Mouse (Mus musculus): Measurements from ENCODE around the gene Pdik1l. TPM values are rescaled to one million over a fixed set of nuclear protein-coding genes. Genes with fewer than 3 reads are reported as not detected.
A peak's percentile ranks its signal among the peaks of the same experiment; 100 is the strongest.

Gene Pdik1l
- polyA plus RNA-seq, 1 experiment from 2014 or later: 24.4 TPM

GRCm38 (mm10) chr4:134265860-134266585 is 21.7 kb downstream of the Pdik1l start:
- H3K9ac ChIP-seq (replicated peaks; ENCODE audit: low read length): no peak overlapping the region
- no peaks in the 10 kb centered on the region for H3K4me1 ChIP-seq (ENCODE audit: control insufficient read depth, insufficient read depth, low read length)
- H3K4me2 ChIP-seq (ENCODE audit: low read depth, low read length): no peak overlapping the region
- no peak for DNase-seq (ENCODE audit: low spot score)
- ATAC-seq (replicated peaks; ENCODE audit: insufficient number of reproducible peaks, low FRiP score, low TSS enrichment, low read depth): no peak
- no peaks in the 10 kb centered on the region for H3K9me3 ChIP-seq (replicated peaks; ENCODE audit: control insufficient read depth, low read length)
- WGBS: 56% methylated on average over 9 of the region's 9 CpGs
- H3K36me3 ChIP-seq (replicated peaks; ENCODE audit: control insufficient read depth, insufficient read depth, low read depth, low read length): no peaks in the 10 kb centered on the region
- no peaks in the 10 kb centered on the region for H3K27me3 ChIP-seq (ENCODE audit: control insufficient read depth, insufficient read depth, low read length)
- H3K4me3 ChIP-seq (ENCODE audit: low read depth, low read length): no peak overlapping the region
- no peak overlapping the region for H3K27ac ChIP-seq (replicated peaks; ENCODE audit: low read depth, low read length)

- Histone ChIP-seq H3K27me3 (ENCODE audit: control insufficient read depth, insufficient read depth, low read length) (no peaks in the 10 kb centered on the region), H3K4me3 (ENCODE audit: low read depth, low read length) (no peak overlapping the region), H3K27ac (replicated peaks; ENCODE audit: low read depth, low read length) (no peak overlapping the region), H3K36me3 (replicated peaks; ENCODE audit: control insufficient read depth, insufficient read depth, low read depth, low read length) (no peaks in the 10 kb centered on the region), H3K9me3 (replicated peaks; ENCODE audit: control insufficient read depth, low read length) (no peaks in the 10 kb centered on the region), H3K4me2 (ENCODE audit: low read depth, low read length) (no peak overlapping the region), H3K9ac (replicated peaks; ENCODE audit: low read length) (no peak overlapping the region), H3K4me1 (ENCODE audit: control insufficient read depth, insufficient read depth, low read length) (no peaks in the 10 kb centered on the region)
- WGBS: 35% methylated on average over 6 of the region's 6 CpGs
- no peak for ATAC-seq (replicated peaks; ENCODE audit: insufficient number of reproducible peaks, low FRiP score, low TSS enrichment, low read depth)
- DNase-seq (ENCODE audit: low spot score): peak; percentile 69
Measured at GRCm38 (mm10) chr4:134263191-134263590, 24.5 kb downstream of the Pdik1l start.

- Histone ChIP-seq H3K9ac (replicated peaks; ENCODE audit: low read length) (no peak overlapping the region), H3K9me3 (replicated peaks; ENCODE audit: control insufficient read depth, low read length) (no peaks in the 10 kb centered on the region), H3K36me3 (replicated peaks; ENCODE audit: control insufficient read depth, insufficient read depth, low read depth, low read length) (no peaks in the 10 kb centered on the region), H3K4me2 (ENCODE audit: low read depth, low read length) (no peak overlapping the region), H3K4me1 (ENCODE audit: control insufficient read depth, insufficient read depth, low read length) (peaks cover 18% of the 10 kb centered on the region), H3K27ac (replicated peaks; ENCODE audit: low read depth, low read length) (no peak overlapping the region), H3K27me3 (ENCODE audit: control insufficient read depth, insufficient read depth, low read length) (no peaks in the 10 kb centered on the region; the same call in 1 of the 2 replicates), H3K4me3 (ENCODE audit: low read depth, low read length) (no peak overlapping the region)
- WGBS: 59% methylated on average over 11 of the region's 11 CpGs
- ATAC-seq (replicated peaks; ENCODE audit: insufficient number of reproducible peaks, low FRiP score, low TSS enrichment, low read depth): no peak
- DNase-seq (ENCODE audit: low spot score): no peak
Measured at GRCm38 (mm10) chr4:134258354-134258753, 29.3 kb downstream of the Pdik1l start.

- Histone ChIP-seq H3K4me3 (ENCODE audit: low read depth, low read length) (no peak overlapping the region), H3K36me3 (replicated peaks; ENCODE audit: control insufficient read depth, insufficient read depth, low read depth, low read length) (no peaks in the 10 kb centered on the region), H3K4me2 (ENCODE audit: low read depth, low read length) (no peak overlapping the region), H3K27ac (replicated peaks; ENCODE audit: low read depth, low read length) (no peak overlapping the region), H3K9me3 (replicated peaks; ENCODE audit: control insufficient read depth, low read length) (no peaks in the 10 kb centered on the region), H3K9ac (replicated peaks; ENCODE audit: low read length) (no peak overlapping the region; the same call in 1 of the 2 replicates), H3K4me1 (ENCODE audit: control insufficient read depth, insufficient read depth, low read length) (peaks cover 18% of the 10 kb centered on the region), H3K27me3 (ENCODE audit: control insufficient read depth, insufficient read depth, low read length) (peaks cover 8% of the 10 kb centered on the region)
- no peak for DNase-seq (ENCODE audit: low spot score)
- WGBS: 10% methylated on average over 11 of the region's 11 CpGs
- no peak for ATAC-seq (replicated peaks; ENCODE audit: insufficient number of reproducible peaks, low FRiP score, low TSS enrichment, low read depth)
Measured at GRCm38 (mm10) chr4:134257198-134258009, 30.3 kb downstream of the Pdik1l start.

GRCm38 (mm10) chr4:134256407-134257197 is 31.1 kb downstream of the Pdik1l start:
- ATAC-seq (replicated peaks; ENCODE audit: insufficient number of reproducible peaks, low FRiP score, low TSS enrichment, low read depth) (no peak), DNase-seq (ENCODE audit: low spot score) (peak; percentile 49)
- no peaks in the 10 kb centered on the region for H3K9me3 ChIP-seq (replicated peaks; ENCODE audit: control insufficient read depth, low read length)
- H3K4me3 ChIP-seq (ENCODE audit: low read depth, low read length): no peak overlapping the region
- peaks cover 16% of the 10 kb centered on the region for H3K27me3 ChIP-seq (ENCODE audit: control insufficient read depth, insufficient read depth, low read length)
- H3K4me2 ChIP-seq (ENCODE audit: low read depth, low read length): no peak overlapping the region
- H3K27ac ChIP-seq (replicated peaks; ENCODE audit: low read depth, low read length): peak overlapping the region; percentile 35; the same call in 1 of the 2 replicates
- H3K36me3 ChIP-seq (replicated peaks; ENCODE audit: control insufficient read depth, insufficient read depth, low read depth, low read length): no peaks in the 10 kb centered on the region
- peak overlapping the region; percentile 32 for H3K9ac ChIP-seq (replicated peaks; ENCODE audit: low read length)
- peaks cover 22% of the 10 kb centered on the region for H3K4me1 ChIP-seq (ENCODE audit: control insufficient read depth, insufficient read depth, low read length)
- 7% methylated on average over 19 of the region's 19 CpGs for WGBS

- H3K9me3 ChIP-seq (replicated peaks; ENCODE audit: control insufficient read depth, low read length): no peaks in the 10 kb centered on the region
- DNase-seq (ENCODE audit: low spot score): peak; percentile 25
- H3K4me1 ChIP-seq (ENCODE audit: control insufficient read depth, insufficient read depth, low read length): peaks cover 22% of the 10 kb centered on the region
- peaks cover 24% of the 10 kb centered on the region for H3K27me3 ChIP-seq (ENCODE audit: control insufficient read depth, insufficient read depth, low read length)
- H3K4me3 ChIP-seq (ENCODE audit: low read depth, low read length): no peak overlapping the region
- no peak overlapping the region for H3K4me2 ChIP-seq (ENCODE audit: low read depth, low read length)
- no peak for ATAC-seq (replicated peaks; ENCODE audit: insufficient number of reproducible peaks, low FRiP score, low TSS enrichment, low read depth)
- no peaks in the 10 kb centered on the region for H3K36me3 ChIP-seq (replicated peaks; ENCODE audit: control insufficient read depth, insufficient read depth, low read depth, low read length)
- H3K9ac ChIP-seq (replicated peaks; ENCODE audit: low read length): peak overlapping the region; percentile 32
- 13% methylated on average over 4 of the region's 4 CpGs for WGBS
- no peak overlapping the region for H3K27ac ChIP-seq (replicated peaks; ENCODE audit: low read depth, low read length)
Measured at GRCm38 (mm10) chr4:134255854-134256253, 31.8 kb downstream of the Pdik1l start.

GRCm38 (mm10) chr4:134254835-134255234 is 32.9 kb downstream of the Pdik1l start:
- Histone ChIP-seq H3K4me3 (ENCODE audit: low read depth, low read length) (no peak overlapping the region), H3K4me1 (ENCODE audit: control insufficient read depth, insufficient read depth, low read length) (peaks cover 22% of the 10 kb centered on the region), H3K9ac (replicated peaks; ENCODE audit: low read length) (no peak overlapping the region), H3K27ac (replicated peaks; ENCODE audit: low read depth, low read length) (no peak overlapping the region), H3K27me3 (ENCODE audit: control insufficient read depth, insufficient read depth, low read length) (peaks cover 31% of the 10 kb centered on the region), H3K4me2 (ENCODE audit: low read depth, low read length) (no peak overlapping the region), H3K9me3 (replicated peaks; ENCODE audit: control insufficient read depth, low read length) (no peaks in the 10 kb centered on the region), H3K36me3 (replicated peaks; ENCODE audit: control insufficient read depth, insufficient read depth, low read depth, low read length) (no peaks in the 10 kb centered on the region)
- ATAC-seq (replicated peaks; ENCODE audit: insufficient number of reproducible peaks, low FRiP score, low TSS enrichment, low read depth): no peak
- 19% methylated on average over 3 of the region's 3 CpGs for WGBS
- DNase-seq (ENCODE audit: low spot score): no peak

Data from embryonic facial prominence, embryonic 11.5 days (tissue).